10 mouse cellular contexts compared by ENCODE assay signal in genomic region chr10:96075880-96076279, GRCm38 (mm10).
A peak's percentile ranks its signal among the peaks of the same experiment; 100 is the strongest.
DNase-seq lines count a peak whose midpoint lies in the region; ATAC-seq and TF ChIP-seq lines count a peak whose summit lies in the region.
"Had no signal": no experiment of that assay in that cellular context is flagged by ENCODE, and none has a peak within 500 bp of the region (broad histone marks: within the 10 kb centered on the region; RNA-seq: fewer than 3 reads in every experiment).

No protein-coding gene starts in this region.

- TF ChIP-seq CTCF in lung, embryonic 14.5 days (IDR thresholded peaks at IDR 0.05; ENCODE audit: low read depth), result no peak

- H3K4me2 ChIP-seq in hindbrain, embryonic 16.5 days (ENCODE audit: low read length), result peak overlapping the region; percentile 1; the same call in 1 of the 2 replicates
- no peak overlapping the region for H3K4me2 ChIP-seq in embryonic facial prominence, embryonic 14.5 days (ENCODE audit: low read depth, low read length)
- H3K4me2 ChIP-seq in lung, embryonic 14.5 days, result no peak overlapping the region
- H3K4me2 ChIP-seq: heart, embryonic 15.5 days had no signal

- H3K27me3 ChIP-seq in hindbrain, embryonic 16.5 days (replicated peaks; ENCODE audit: control insufficient read depth, insufficient read depth, low read length), result no peaks in the 10 kb centered on the region
- H3K27me3 ChIP-seq in hindbrain, embryonic 10.5 days (ENCODE audit: insufficient read depth, poor library complexity, severe bottlenecking), result no peaks in the 10 kb centered on the region
- H3K27me3 ChIP-seq in embryonic facial prominence, embryonic 14.5 days (replicated peaks; ENCODE audit: control insufficient read depth, insufficient read depth, low read length), result no peaks in the 10 kb centered on the region
- no peaks in the 10 kb centered on the region for H3K27me3 ChIP-seq in lung, embryonic 14.5 days (ENCODE audit: insufficient read depth, low read length)
- H3K27me3 ChIP-seq: heart, embryonic 15.5 days; megakaryocyte, embryonic 14.5 days had no signal

- H3K36me3 ChIP-seq in hindbrain, embryonic 16.5 days (ENCODE audit: control insufficient read depth, insufficient read depth, low read length), result no peaks in the 10 kb centered on the region
- H3K36me3 ChIP-seq in hindbrain, embryonic 10.5 days, result no peaks in the 10 kb centered on the region
- H3K36me3 ChIP-seq in embryonic facial prominence, embryonic 14.5 days (ENCODE audit: control insufficient read depth, insufficient read depth, low read length), result no peaks in the 10 kb centered on the region
- H3K36me3 ChIP-seq in lung, embryonic 14.5 days (ENCODE audit: insufficient read depth), result no peaks in the 10 kb centered on the region
- H3K36me3 ChIP-seq: G1E; heart, embryonic 15.5 days had no signal

- 6% methylated on average over 7 of the region's 7 CpGs for WGBS in hindbrain, embryonic 16.5 days
- WGBS in hindbrain, embryonic 10.5 days, result 19% methylated on average over 7 of the region's 7 CpGs
- 14% methylated on average over 7 of the region's 7 CpGs for WGBS in embryonic facial prominence, embryonic 14.5 days
- 13% methylated on average over 7 of the region's 7 CpGs for WGBS in lung, embryonic 14.5 days

- no peak for DNase-seq in hindbrain, embryonic 10.5 days (ENCODE audit: low spot score)
- DNase-seq in Muller cell, postnatal 12 days (ENCODE audit: inconsistent ontology term), result peak; percentile 34
- DNase-seq in embryonic facial prominence, embryonic 14.5 days (ENCODE audit: low spot score), result peak; percentile 85
- DNase-seq in lung, embryonic 14.5 days, result peak; percentile 35
- DNase-seq in yolk sac, embryonic 10.5 days (ENCODE audit: low spot score), result no peak

- no peaks in the 10 kb centered on the region for H3K9me3 ChIP-seq in hindbrain, embryonic 16.5 days (ENCODE audit: control insufficient read depth, low read length)
- no peaks in the 10 kb centered on the region for H3K9me3 ChIP-seq in hindbrain, embryonic 10.5 days
- H3K9me3 ChIP-seq in embryonic facial prominence, embryonic 14.5 days (ENCODE audit: control insufficient read depth, low read length), result no peaks in the 10 kb centered on the region
- no peaks in the 10 kb centered on the region for H3K9me3 ChIP-seq in lung, embryonic 14.5 days (ENCODE audit: low read depth, low read length)
- H3K9me3 ChIP-seq: G1E; heart, embryonic 15.5 days; megakaryocyte, embryonic 14.5 days had no signal

- no peak for ATAC-seq in hindbrain, embryonic 16.5 days
- no peak for ATAC-seq in embryonic facial prominence, embryonic 14.5 days (ENCODE audit: low read depth)
- no peak for ATAC-seq in lung, embryonic 14.5 days (ENCODE audit: insufficient read depth)
- ATAC-seq in frontal cortex, adult (ENCODE audit: low TSS enrichment), result no peak

- no peak overlapping the region for H3K9ac ChIP-seq in hindbrain, embryonic 16.5 days (ENCODE audit: low read depth, low read length)
- H3K9ac ChIP-seq in embryonic facial prominence, embryonic 14.5 days (ENCODE audit: low read depth, low read length), result 0 out of 2 replicates have a peak overlapping the region, but pooled peaks have one; percentile 5
- no peak overlapping the region for H3K9ac ChIP-seq in lung, embryonic 14.5 days
- H3K9ac ChIP-seq: heart, embryonic 15.5 days had no signal

- no peaks in the 10 kb centered on the region; the same call in none of the 2 replicates for H3K4me1 ChIP-seq in hindbrain, embryonic 16.5 days (ENCODE audit: control insufficient read depth, insufficient read depth, low read depth, low read length)
- H3K4me1 ChIP-seq in hindbrain, embryonic 10.5 days (replicated peaks), result peaks cover 5% of the 10 kb centered on the region
- 0 out of 2 replicates have a peak, but pooled peaks cover 4% of the 10 kb centered on the region for H3K4me1 ChIP-seq in embryonic facial prominence, embryonic 14.5 days (ENCODE audit: control insufficient read depth, insufficient read depth, low read length)
- no peaks in the 10 kb centered on the region for H3K4me1 ChIP-seq in lung, embryonic 14.5 days (ENCODE audit: insufficient read depth)
- H3K4me1 ChIP-seq: heart, embryonic 15.5 days had no signal

- no peak overlapping the region for H3K4me3 ChIP-seq in hindbrain, embryonic 16.5 days (ENCODE audit: low read length)
- H3K4me3 ChIP-seq in hindbrain, embryonic 10.5 days, result no peak overlapping the region
- H3K4me3 ChIP-seq in embryonic facial prominence, embryonic 14.5 days (ENCODE audit: low read depth, low read length), result no peak overlapping the region
- no peak overlapping the region for H3K4me3 ChIP-seq in lung, embryonic 14.5 days (ENCODE audit: low read depth, low read length)
- H3K4me3 ChIP-seq: heart, embryonic 15.5 days; megakaryocyte, embryonic 14.5 days had no signal

- H3K27ac ChIP-seq in hindbrain, embryonic 16.5 days (ENCODE audit: low read depth, low read length), result 0 out of 2 replicates have a peak overlapping the region, but pooled peaks have one; percentile 36
- no peak overlapping the region for H3K27ac ChIP-seq in hindbrain, embryonic 10.5 days
- no peak overlapping the region for H3K27ac ChIP-seq in embryonic facial prominence, embryonic 14.5 days (replicated peaks; ENCODE audit: low read depth, low read length)
- H3K27ac ChIP-seq in lung, embryonic 14.5 days (ENCODE audit: low read depth), result no peak overlapping the region
- H3K27ac ChIP-seq: heart, embryonic 15.5 days had no signal

Comparison
In these comparisons a context has a peak if more than half of its experiments do, and no peak if none do; other contexts are left out.
1. DNase-seq: peak in Muller cell, postnatal 12 days (single experiment), embryonic facial prominence, embryonic 14.5 days (single experiment) and lung, embryonic 14.5 days (single experiment); none in hindbrain, embryonic 10.5 days (single experiment) and yolk sac, embryonic 10.5 days (single experiment).